Mouse (Mus musculus) megakaryocyte, embryonic 14.5 days (primary cell): ENCODE results near the gene Scpep1.
"Not testable (repeated sequence)": the region's sequence is repeated elsewhere in the genome, so short reads cannot be mapped to it uniquely, and the experiment has no call there.

Experiments
- FLI1 ChIP-seq: IDR thresholded peaks from 2 replicates; pipeline ENCODE4 v1.6.1; 2012; ENCODE audit warnings: low read length, inconsistent platforms, mixed read lengths
- GATA1 ChIP-seq: IDR thresholded peaks from 3 replicates; pipeline ENCODE4 v1.6.1; 2012; ENCODE audit warnings: mixed read lengths, low read length, inconsistent platforms, borderline replicate concordance

DNA sequence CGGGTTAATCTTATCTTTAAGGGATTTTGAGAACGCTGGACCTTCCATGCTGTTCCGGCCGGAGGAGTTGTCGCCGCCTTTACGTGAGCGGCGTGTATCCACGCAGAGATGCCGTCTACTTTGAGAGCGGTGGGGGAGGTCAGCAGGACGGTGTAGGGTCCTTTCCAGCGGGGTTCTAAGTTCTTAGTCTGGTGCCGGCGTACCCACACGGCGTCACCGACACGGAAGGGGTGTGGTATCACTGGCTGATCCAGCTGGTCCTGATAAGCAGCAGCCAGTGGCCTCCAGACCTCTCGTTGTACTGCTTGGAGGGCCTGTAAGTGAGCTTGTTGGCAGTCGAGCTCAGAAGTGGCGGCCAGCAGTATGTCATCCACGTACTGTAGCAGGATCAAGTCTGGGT, 62.5 kb downstream of the Scpep1 start:
- TF ChIP-seq FLI1, GATA1: not testable (repeated sequence)
